Mouse (Mus musculus) retina, embryonic 14.5 days (tissue): ENCODE measurements at regions not wholly inside any gene's neighbourhood (a gene's known extent, or its start where the extent isn't known, plus 50 kb on each side); places are given as distances from the start of the nearest gene placed in this dataset.

ENCODE experiments used
- DNase-seq: peaks from one replicate; pipeline ENCODE4 v3.0.0-alpha.2; 2015; ENCODE audit warnings: low spot score

- DNase-seq: no peak
Measured at GRCm38 (mm10) chr5:91696532-91696931, 179.1 kb downstream of the Parm1 start.

DNA sequence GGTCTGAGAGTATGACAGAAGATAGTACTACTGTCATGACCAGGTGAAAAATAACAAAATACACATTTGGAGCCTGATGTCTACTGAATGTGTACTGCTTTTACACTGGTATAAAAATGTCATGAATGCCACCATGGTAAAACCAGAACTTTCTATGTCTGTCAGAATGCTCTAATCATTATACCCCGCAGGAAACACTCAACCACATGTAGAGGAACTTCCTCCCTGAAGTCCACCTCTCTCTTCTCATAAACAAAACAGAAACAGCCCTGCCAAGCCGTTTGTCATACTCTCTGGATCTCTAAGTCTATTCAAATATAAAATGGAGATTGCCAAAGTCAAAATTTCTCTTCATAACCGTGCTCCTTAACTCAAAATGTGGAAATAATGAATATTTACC, 178.2 kb downstream of the Parm1 start:
- DNase-seq: no peak

- no peak for DNase-seq
Measured at GRCm38 (mm10) chr5:91693277-91693676, 175.9 kb downstream of the Parm1 start.

DNA sequence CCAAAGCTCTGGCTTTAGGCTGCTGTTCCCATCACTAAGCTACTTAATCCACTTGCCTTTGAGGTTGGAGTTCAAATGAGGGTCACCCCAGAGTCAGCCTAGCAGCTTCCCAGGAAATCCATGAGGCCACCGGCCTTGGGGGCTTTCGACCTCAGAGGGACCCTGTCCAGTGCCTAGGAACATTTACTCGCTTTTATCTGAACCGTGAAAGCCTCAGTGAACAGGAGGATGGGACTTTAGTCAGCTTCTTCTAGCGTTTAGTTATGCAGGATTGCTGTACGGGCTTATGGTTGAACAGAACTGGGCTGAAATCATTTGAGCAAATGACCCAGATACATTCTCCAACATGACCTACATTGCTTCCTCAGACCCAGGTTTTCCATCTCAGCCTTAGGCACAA, 174.9 kb downstream of the Parm1 start:
- peak; percentile 35 for DNase-seq

DNA sequence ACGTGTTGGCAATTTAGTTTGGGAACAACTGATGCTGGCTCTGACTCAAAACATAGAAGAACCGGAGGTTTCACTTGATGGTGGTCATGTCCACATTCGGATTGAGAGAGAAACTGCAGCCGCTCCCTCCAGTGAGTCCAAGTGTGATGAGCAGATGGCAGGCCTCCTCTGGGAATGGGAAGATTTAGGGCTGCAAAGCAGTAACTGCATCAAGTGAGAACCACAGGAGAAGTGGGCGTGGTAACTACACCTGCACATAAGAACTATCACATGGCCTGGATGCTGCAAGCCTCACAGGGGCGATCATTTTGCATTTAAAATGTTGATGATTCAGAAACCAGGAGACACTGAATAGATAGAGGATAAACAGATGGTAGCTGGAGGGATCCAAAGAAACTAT, 161.3 kb downstream of the Parm1 start:
- no peak for DNase-seq
